Mouse (Mus musculus): Measurements from ENCODE around the gene Aldob.
"Not testable (repeated sequence)": the region's sequence is repeated elsewhere in the genome, so short reads cannot be mapped to it uniquely, and the experiment has no call there.

Gene Aldob

GRCm38 (mm10) chr4:49535675-49536294 lies 13.6 kb downstream of the Aldob start:
- DNase-seq (ENCODE audit: low spot score) = no peak

GRCm38 (mm10) chr4:49535036-49535435 lies 14.3 kb downstream of the Aldob start:
- no peak for DNase-seq (ENCODE audit: low spot score)

- DNase-seq (ENCODE audit: low spot score) = peak; percentile 10
Observed at GRCm38 (mm10) chr4:49522576-49522975, 26.8 kb downstream of the Aldob start.

- peak; percentile 9 for DNase-seq (ENCODE audit: low spot score)
Observed at GRCm38 (mm10) chr4:49521346-49521745, 28.0 kb downstream of the Aldob start.

- peak; percentile 96 for DNase-seq (ENCODE audit: low spot score)
Observed at GRCm38 (mm10) chr4:49520572-49521340, 28.6 kb downstream of the Aldob start, which contains the start of the genes Mrpl50 and Zfp189. Mrpl50 (minus strand) TSS chr4:49521093. Zfp189 (plus strand) TSS chr4:49521176.

- DNase-seq (ENCODE audit: low spot score) = no peak
Observed at GRCm38 (mm10) chr4:49519476-49519875, 29.9 kb downstream of the Aldob start.

- no peak for DNase-seq (ENCODE audit: low spot score)
Observed at GRCm38 (mm10) chr4:49514441-49514840, 34.9 kb downstream of the Aldob start.

- DNase-seq (ENCODE audit: low spot score) = no peak
Observed at GRCm38 (mm10) chr4:49512636-49513035, 36.7 kb downstream of the Aldob start.

GRCm38 (mm10) chr4:49510236-49510835 lies 39.0 kb downstream of the Aldob start:
- DNase-seq (ENCODE audit: low spot score) = not testable (repeated sequence)

- no peak for DNase-seq (ENCODE audit: low spot score)
Observed at GRCm38 (mm10) chr4:49509183-49509582, 40.2 kb downstream of the Aldob start.

GRCm38 (mm10) chr4:49506386-49506785 lies 43.0 kb downstream of the Aldob start, which contains the start of gene Baat:
Baat (minus strand) TSS chr4:49506557.
- DNase-seq (ENCODE audit: low spot score) = no peak

- no peak for DNase-seq (ENCODE audit: low spot score)
Observed at GRCm38 (mm10) chr4:49503563-49503962, 45.8 kb downstream of the Aldob start.

Measured in MN1 (cell line).